Mouse (Mus musculus): ENCODE measurements around the gene Adcy5. TPM values are rescaled to one million over a fixed set of nuclear protein-coding genes. Genes with fewer than 3 reads are reported as not detected.

Adcy5 gene
- total and polyA plus RNA-seq, 3 experiments: 47.1 to 56.2 (median 52.9) TPM

DNA sequence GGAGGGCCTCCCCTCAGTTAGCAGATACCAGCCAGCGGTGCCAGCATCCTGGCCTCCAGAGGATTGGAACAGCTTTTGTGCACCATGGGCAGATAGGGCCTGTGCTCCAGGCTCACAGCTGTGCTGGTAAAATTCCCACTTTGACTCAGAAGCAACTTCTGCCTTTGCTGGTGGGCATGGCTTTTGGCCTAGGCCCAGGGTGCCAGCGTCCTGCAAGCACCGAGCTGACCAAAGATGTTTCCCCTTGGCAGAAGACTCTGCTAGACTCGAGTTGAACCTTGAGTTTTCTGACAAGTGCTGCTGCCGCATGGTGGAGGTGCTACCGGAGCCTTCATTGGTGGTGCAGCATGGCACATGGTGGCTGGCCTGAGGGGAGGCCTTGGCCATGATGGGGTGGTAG, 149.0 kb downstream of the Adcy5 start:
- Histone ChIP-seq H3K79me2 (replicated peaks; ENCODE audit: control insufficient read depth, insufficient read depth, low read length) (no peaks in the 10 kb centered on the region), H3K36me3 (ENCODE audit: control insufficient read depth, insufficient read depth, low read length) (no peaks in the 10 kb centered on the region)
- 90% methylated on average over 6 of the region's 6 CpGs for WGBS

DNA sequence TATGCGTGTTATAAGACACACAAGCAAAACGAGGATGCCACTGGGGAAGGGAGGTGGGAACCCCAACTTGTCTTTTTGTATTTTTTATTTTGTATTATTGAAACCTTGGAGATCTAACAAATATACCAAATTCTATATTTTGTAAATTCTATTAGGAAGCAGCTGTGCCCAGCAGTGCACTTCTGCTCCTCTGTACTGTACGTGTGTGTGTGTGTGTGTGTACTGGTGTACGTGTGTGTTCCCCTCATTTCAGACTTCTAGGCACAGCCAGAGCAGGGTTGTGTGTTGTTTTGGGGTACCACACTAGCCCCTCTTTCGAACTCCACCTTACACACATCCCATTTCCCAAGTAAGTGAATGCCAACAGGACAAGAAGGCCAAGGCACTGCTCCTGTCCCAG, 149.7 kb downstream of the Adcy5 start:
- peak in 1 of 2 experiments; percentile 3 for DNase-seq
- no peak overlapping the region for H3K4me3 ChIP-seq
- no peak overlapping the region for H3K27ac ChIP-seq
- H3K36me3 ChIP-seq (ENCODE audit: control insufficient read depth, insufficient read depth, low read length): no peaks in the 10 kb centered on the region
- TF ChIP-seq EP300 (IDR thresholded peaks at IDR 0.05; ENCODE audit: insufficient read depth, low read depth, low read length) (no peak), POLR2A (IDR thresholded peaks at IDR 0.05; ENCODE audit: insufficient read depth, low read depth, low read length) (no peak), CTCF (IDR thresholded peaks at IDR 0.05) (no peak)
- peaks cover 2% of the 10 kb centered on the region; the same call in 1 of the 2 replicates for H3K4me1 ChIP-seq (ENCODE audit: control insufficient read depth, insufficient read depth, low read length)
- H3K27me3 ChIP-seq (ENCODE audit: control insufficient read depth, insufficient read depth, low read length): no peaks in the 10 kb centered on the region
- WGBS: 88% methylated on average over 5 of the region's 5 CpGs
- no peak overlapping the region for H3K9ac ChIP-seq (ENCODE audit: low read depth, low read length)
- intact Hi-C loops (cut with DNase I): no loop called here
- no peaks in the 10 kb centered on the region for H3K79me2 ChIP-seq (replicated peaks; ENCODE audit: control insufficient read depth, insufficient read depth, low read length)

More for the DNA sequence above, 149.0 kb downstream of the Adcy5 start:
- no peak overlapping the region for H3K27ac ChIP-seq
- H3K4me3 ChIP-seq: no peak overlapping the region
- H3K27me3 ChIP-seq (ENCODE audit: control insufficient read depth, insufficient read depth, low read length): no peaks in the 10 kb centered on the region
- H3K4me1 ChIP-seq (ENCODE audit: control insufficient read depth, insufficient read depth, low read length): peaks cover 2% of the 10 kb centered on the region; the same call in 1 of the 2 replicates
- TF ChIP-seq CTCF (IDR thresholded peaks at IDR 0.05) (no peak), EP300 (IDR thresholded peaks at IDR 0.05; ENCODE audit: insufficient read depth, low read depth, low read length) (no peak), POLR2A (IDR thresholded peaks at IDR 0.05; ENCODE audit: insufficient read depth, low read depth, low read length) (no peak)
- DNase-seq: peak in 1 of 2 experiments; percentile 14
- intact Hi-C loops (cut with DNase I): no loop called here
- H3K9ac ChIP-seq (ENCODE audit: low read depth, low read length): no peak overlapping the region

DNA sequence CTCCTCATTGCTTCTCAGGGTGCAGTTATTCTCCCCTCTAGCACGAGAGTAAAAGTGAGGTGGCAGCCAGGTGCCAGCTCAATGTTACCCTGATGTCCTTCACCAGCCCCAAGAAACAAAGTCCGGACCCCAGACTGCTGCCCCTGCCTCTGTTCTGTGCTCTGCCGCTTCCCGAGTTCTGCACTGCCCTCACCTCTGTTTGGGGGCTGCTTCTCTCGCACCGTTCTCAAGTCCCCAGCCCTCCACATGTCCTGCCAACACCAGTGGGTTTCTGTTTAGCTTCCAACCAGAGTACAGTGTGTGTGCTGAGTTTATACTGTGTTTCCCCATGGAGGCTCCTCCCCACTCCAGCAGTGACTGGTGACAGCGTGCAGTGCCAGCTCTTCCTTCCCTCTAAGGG, 150.5 kb downstream of the Adcy5 start:
- Histone ChIP-seq H3K27ac (no peak overlapping the region), H3K36me3 (ENCODE audit: control insufficient read depth, insufficient read depth, low read length) (no peaks in the 10 kb centered on the region), H3K79me2 (replicated peaks; ENCODE audit: control insufficient read depth, insufficient read depth, low read length) (no peaks in the 10 kb centered on the region), H3K4me1 (ENCODE audit: control insufficient read depth, insufficient read depth, low read length) (peaks cover 2% of the 10 kb centered on the region; the same call in 1 of the 2 replicates), H3K27me3 (ENCODE audit: control insufficient read depth, insufficient read depth, low read length) (no peaks in the 10 kb centered on the region), H3K4me3 (no peak overlapping the region), H3K9ac (ENCODE audit: low read depth, low read length) (no peak overlapping the region)
- no peak for DNase-seq
- intact Hi-C loops (cut with DNase I): no loop called here
- 89% methylated on average over 7 of the region's 7 CpGs for whole genome bisulfite sequencing
- TF ChIP-seq CTCF (IDR thresholded peaks at IDR 0.05): no peak
- TF ChIP-seq POLR2A (IDR thresholded peaks at IDR 0.05; ENCODE audit: insufficient read depth, low read depth, low read length): no peak
- TF ChIP-seq EP300 (IDR thresholded peaks at IDR 0.05; ENCODE audit: insufficient read depth, low read depth, low read length): no peak

DNA sequence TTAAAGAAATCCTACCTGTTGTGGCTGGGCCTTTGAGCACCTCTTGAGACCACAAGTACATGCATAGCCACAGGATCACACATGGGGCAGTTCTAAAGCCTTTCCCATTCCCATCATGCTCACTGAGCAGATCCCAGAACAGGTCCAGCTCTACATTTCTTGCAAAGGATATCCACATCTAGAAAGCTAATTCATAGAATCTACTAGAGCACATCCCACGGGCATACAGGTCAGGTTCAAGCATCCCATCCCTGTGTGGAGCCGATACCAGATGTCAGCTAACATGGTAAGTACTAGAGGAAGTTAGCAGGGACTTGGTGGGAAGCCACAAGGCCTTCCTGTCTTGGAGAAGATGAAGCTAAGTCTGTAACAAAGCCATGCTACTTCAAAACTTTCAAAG, 152.0 kb downstream of the Adcy5 start:
- Histone ChIP-seq H3K27ac (no peak overlapping the region), H3K4me3 (no peak overlapping the region), H3K79me2 (replicated peaks; ENCODE audit: control insufficient read depth, insufficient read depth, low read length) (no peaks in the 10 kb centered on the region), H3K9ac (ENCODE audit: low read depth, low read length) (no peak overlapping the region), H3K36me3 (ENCODE audit: control insufficient read depth, insufficient read depth, low read length) (no peaks in the 10 kb centered on the region), H3K4me1 (ENCODE audit: control insufficient read depth, insufficient read depth, low read length) (peaks cover 2% of the 10 kb centered on the region), H3K27me3 (ENCODE audit: control insufficient read depth, insufficient read depth, low read length) (no peaks in the 10 kb centered on the region)
- no peak for DNase-seq
- intact Hi-C loops (cut with DNase I): no loop called here
- no peak for TF ChIP-seq POLR2A (IDR thresholded peaks at IDR 0.05; ENCODE audit: insufficient read depth, low read depth, low read length)
- TF ChIP-seq CTCF (IDR thresholded peaks at IDR 0.05): no peak
- no peak for TF ChIP-seq EP300 (IDR thresholded peaks at IDR 0.05; ENCODE audit: insufficient read depth, low read depth, low read length)
- 87% methylated on average over 2 of the region's 2 CpGs for WGBS

DNA sequence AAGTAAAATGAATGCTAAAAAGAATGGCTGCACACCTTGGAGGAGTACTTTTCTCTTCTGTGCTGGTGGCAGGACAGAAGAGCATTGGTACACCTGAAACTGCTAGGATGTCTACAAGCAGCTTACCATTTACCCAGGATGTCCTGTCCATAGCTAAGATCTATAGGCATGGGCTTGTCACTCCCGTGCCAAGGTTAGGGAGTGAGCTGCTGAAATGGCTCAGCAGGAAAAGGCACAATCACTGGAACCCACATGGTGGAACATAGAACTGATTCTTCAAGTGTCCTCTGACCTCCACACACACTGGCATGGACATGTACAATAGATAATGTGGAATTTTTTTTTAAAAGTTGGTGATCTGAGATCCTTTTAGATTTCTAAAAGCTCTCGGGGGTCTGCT, 152.7 kb downstream of the Adcy5 start:
- no peak overlapping the region for H3K4me3 ChIP-seq
- TF ChIP-seq CTCF (IDR thresholded peaks at IDR 0.05): no peak
- TF ChIP-seq EP300 (IDR thresholded peaks at IDR 0.05; ENCODE audit: insufficient read depth, low read depth, low read length): no peak
- TF ChIP-seq POLR2A (IDR thresholded peaks at IDR 0.05; ENCODE audit: insufficient read depth, low read depth, low read length): no peak
- no peaks in the 10 kb centered on the region for H3K79me2 ChIP-seq (replicated peaks; ENCODE audit: control insufficient read depth, insufficient read depth, low read length)
- DNase-seq: no peak
- H3K27ac ChIP-seq: no peak overlapping the region
- intact Hi-C loops (cut with DNase I): no loop called here
- H3K27me3 ChIP-seq (ENCODE audit: control insufficient read depth, insufficient read depth, low read length): no peaks in the 10 kb centered on the region
- no peaks in the 10 kb centered on the region for H3K36me3 ChIP-seq (ENCODE audit: control insufficient read depth, insufficient read depth, low read length)
- no peak overlapping the region for H3K9ac ChIP-seq (ENCODE audit: low read depth, low read length)
- 73% methylated on average over 2 of the region's 2 CpGs for WGBS
- H3K4me1 ChIP-seq (ENCODE audit: control insufficient read depth, insufficient read depth, low read length): peaks cover 3% of the 10 kb centered on the region

DNA sequence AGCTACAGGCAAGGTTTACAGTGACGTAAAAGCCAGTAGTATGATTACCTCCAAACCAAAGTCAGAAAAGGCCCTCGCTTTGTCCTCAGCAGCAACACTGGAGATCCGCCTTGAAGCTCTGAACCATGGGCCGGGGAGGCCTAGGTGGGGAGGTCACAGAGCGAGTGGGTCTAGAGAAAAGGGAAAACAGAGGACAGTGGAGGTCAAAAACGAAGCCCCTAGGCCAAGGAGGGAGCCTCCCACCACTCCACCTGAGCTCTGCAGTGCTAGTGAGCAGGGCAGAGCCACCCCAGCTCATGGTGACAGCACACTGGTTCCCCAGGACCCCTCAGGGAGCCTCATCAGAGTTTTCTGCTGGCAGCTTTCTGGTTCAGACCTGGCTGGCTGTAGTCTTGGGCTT, 153.3 kb downstream of the Adcy5 start:
- Histone ChIP-seq H3K36me3 (ENCODE audit: control insufficient read depth, insufficient read depth, low read length) (no peaks in the 10 kb centered on the region), H3K79me2 (replicated peaks; ENCODE audit: control insufficient read depth, insufficient read depth, low read length) (no peaks in the 10 kb centered on the region), H3K27ac (no peak overlapping the region; the same call in 1 of the 2 replicates), H3K4me3 (no peak overlapping the region), H3K4me1 (ENCODE audit: control insufficient read depth, insufficient read depth, low read length) (peaks cover 3% of the 10 kb centered on the region), H3K27me3 (ENCODE audit: control insufficient read depth, insufficient read depth, low read length) (no peaks in the 10 kb centered on the region), H3K9ac (ENCODE audit: low read depth, low read length) (no peak overlapping the region)
- no peak for DNase-seq
- 83% methylated on average over 6 of the region's 6 CpGs for WGBS
- no peak for TF ChIP-seq EP300 (IDR thresholded peaks at IDR 0.05; ENCODE audit: insufficient read depth, low read depth, low read length)
- no peak for TF ChIP-seq POLR2A (IDR thresholded peaks at IDR 0.05; ENCODE audit: insufficient read depth, low read depth, low read length)
- TF ChIP-seq CTCF (IDR thresholded peaks at IDR 0.05): no peak
- intact Hi-C loops (cut with DNase I): no loop called here
